Mouse (Mus musculus) T-helper 1 cell (primary cell): ENCODE measurements around the gene Vps37d.
"Not testable (repeated sequence)": the region's sequence is repeated elsewhere in the genome, so short reads cannot be mapped to it uniquely, and the experiment has no call there.

Experiments
- in situ Hi-C: fragments of 300-600 bp; cut with MboI, MseI; formaldehyde crosslinking; loops from one replicate; pipeline ENCODE4 v1.15.1; 2025; ENCODE audit warnings: high pct_unique_total_duplicates

The Vps37d gene

GRCm38 (mm10) chr5:135075655-135076054, 2.4 kb downstream of the Vps37d start:
- in situ Hi-C loops: no loop called here

GRCm38 (mm10) chr5:135073349-135074150, 4.5 kb downstream of the Vps37d start:
- in situ Hi-C loops: no loop called here

GRCm38 (mm10) chr5:135072720-135073119, 5.3 kb downstream of the Vps37d start:
- in situ Hi-C loops: no loop called here

- in situ Hi-C loops: no loop called here
Observed at GRCm38 (mm10) chr5:135072061-135072460, 6.0 kb downstream of the Vps37d start.

GRCm38 (mm10) chr5:135070448-135070847, 7.6 kb downstream of the Vps37d start:
- in situ Hi-C loops: no loop called here

- in situ Hi-C loops: no loop called here
Observed at GRCm38 (mm10) chr5:135066008-135066407, 12.1 kb downstream of the Vps37d start.

- in situ Hi-C loops: not testable (repeated sequence)
Observed at GRCm38 (mm10) chr5:135064909-135065446, 13.1 kb downstream of the Vps37d start, which contains the start of gene Bud23. Gene Bud23 (minus strand): TSS chr5:135064959.

GRCm38 (mm10) chr5:135064382-135064766, 13.7 kb downstream of the Vps37d start:
- in situ Hi-C loops: no loop called here

GRCm38 (mm10) chr5:135063629-135064381, 14.3 kb downstream of the Vps37d start, which contains the start of gene Dnajc30:
Gene Dnajc30 (plus strand): TSS chr5:135064202.
- in situ Hi-C loops: no loop called here

- in situ Hi-C loops: no loop called here
Observed at GRCm38 (mm10) chr5:135053356-135053755, 24.7 kb downstream of the Vps37d start.

- in situ Hi-C loops: not testable (repeated sequence)
Observed at GRCm38 (mm10) chr5:135049268-135049667, 28.8 kb downstream of the Vps37d start.

- in situ Hi-C loops: no loop called here
Observed at GRCm38 (mm10) chr5:135048539-135048938, 29.5 kb downstream of the Vps37d start.

- in situ Hi-C loops: no loop called here
Observed at GRCm38 (mm10) chr5:135044575-135044974, 33.5 kb downstream of the Vps37d start.

GRCm38 (mm10) chr5:135042105-135042788, 35.8 kb downstream of the Vps37d start:
- in situ Hi-C loops: no loop called here

GRCm38 (mm10) chr5:135040777-135041176, 37.3 kb downstream of the Vps37d start:
- in situ Hi-C loops: no loop called here

GRCm38 (mm10) chr5:135040059-135040458, 38.0 kb downstream of the Vps37d start:
- in situ Hi-C loops: no loop called here

- in situ Hi-C loops: no loop called here
Observed at GRCm38 (mm10) chr5:135039541-135039940, 38.5 kb downstream of the Vps37d start.

- in situ Hi-C loops: no loop called here
Observed at GRCm38 (mm10) chr5:135037946-135038345, 40.1 kb downstream of the Vps37d start.

- in situ Hi-C loops: no loop called here
Observed at GRCm38 (mm10) chr5:135035608-135036359, 42.3 kb downstream of the Vps37d start.

GRCm38 (mm10) chr5:135034593-135034992, 43.5 kb downstream of the Vps37d start:
- in situ Hi-C loops: no loop called here

- in situ Hi-C loops: no loop called here
Observed at GRCm38 (mm10) chr5:135032581-135032980, 45.5 kb downstream of the Vps37d start.
